In the genomic region with DNA sequence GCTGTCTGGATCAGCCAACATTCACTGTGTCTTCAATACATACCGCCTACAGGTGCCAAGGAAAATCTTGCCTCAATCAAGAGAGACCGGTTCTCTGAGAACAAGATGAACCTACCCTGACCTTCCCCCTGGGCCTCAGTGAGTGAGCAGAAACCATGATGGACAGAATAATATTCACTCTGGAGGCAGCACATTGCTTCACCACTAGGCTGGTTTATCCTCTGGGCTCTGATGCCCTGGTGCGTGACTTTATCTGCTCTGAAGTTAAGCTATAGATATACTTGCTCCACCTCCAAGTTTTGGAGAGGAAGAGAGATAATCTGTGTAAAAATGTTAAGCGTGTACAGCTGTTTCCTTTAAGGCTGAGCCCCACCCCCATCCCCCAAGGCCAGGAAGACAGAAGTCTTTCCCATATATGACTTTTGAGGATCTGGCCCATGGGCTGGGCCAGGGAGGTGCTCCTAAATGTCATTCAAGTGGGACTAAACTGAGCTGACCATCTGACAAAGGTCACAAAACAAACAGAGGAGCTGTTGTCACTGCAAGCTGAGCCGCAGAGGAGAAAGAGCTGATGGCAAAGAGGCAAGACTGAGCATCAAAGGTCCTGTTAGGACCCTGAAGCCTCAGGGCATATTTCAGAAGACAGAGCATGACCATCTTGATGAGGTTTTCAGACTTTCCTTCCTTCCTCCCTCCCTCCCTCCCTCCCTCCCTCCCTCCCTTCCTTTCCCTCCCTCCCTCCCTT, we compare ENCODE assay signal across 10 mouse cellular contexts. TPM values are rescaled to one million over a fixed set of nuclear protein-coding genes. Genes with fewer than 3 reads are reported as not detected.
DNase-seq lines count a peak whose midpoint lies in the region; ATAC-seq and TF ChIP-seq lines count a peak whose summit lies in the region.
"Had no signal": no experiment of that assay in that cellular context is flagged by ENCODE, and none has a peak within 500 bp of the region (broad histone marks: within the 10 kb centered on the region; RNA-seq: fewer than 3 reads in every experiment).

No protein-coding gene starts in this region.

- peak in 1 of 2 experiments; percentile 40 for DNase-seq in heart, adult 2 months
- DNase-seq in heart, postnatal 14 days: no peak
- DNase-seq in embryo, embryonic 10.5 days (ENCODE audit: low spot score): peak; percentile 67
- peak; percentile 33 to 58 for DNase-seq in lung, postnatal 4 days
- no peak for DNase-seq in gastrocnemius, adult 18-20 months (ENCODE audit: low spot score)
- DNase-seq: adrenal gland, postnatal 25 days had no signal

- H3K4me2 ChIP-seq in intestine, embryonic 15.5 days (replicated peaks): no peak overlapping the region
- H3K4me2 ChIP-seq in forebrain, embryonic 16.5 days (ENCODE audit: low read length): no peak overlapping the region
- H3K4me2 ChIP-seq: forebrain, embryonic 12.5 days had no signal

- WGBS in heart, adult 2 months: 35% methylated on average over 5 of the region's 5 CpGs
- WGBS in intestine, embryonic 15.5 days: 24% methylated on average over 5 of the region's 5 CpGs
- WGBS in forebrain, embryonic 16.5 days: 76% methylated on average over 5 of the region's 5 CpGs

- no peak for TF ChIP-seq CTCF in heart, adult 2 months (IDR thresholded peaks at IDR 0.05)

- peaks cover 8% of the 10 kb centered on the region for H3K4me1 ChIP-seq in heart, adult 2 months (ENCODE audit: control insufficient read depth, insufficient read depth, low read length)
- peaks cover 11% of the 10 kb centered on the region for H3K4me1 ChIP-seq in intestine, embryonic 15.5 days (replicated peaks)
- H3K4me1 ChIP-seq in forebrain, embryonic 16.5 days (replicated peaks; ENCODE audit: control insufficient read depth, insufficient read depth, low read length): peaks cover 13% of the 10 kb centered on the region

- H3K27me3 ChIP-seq in heart, adult 2 months (ENCODE audit: control insufficient read depth, insufficient read depth, low read length): no peaks in the 10 kb centered on the region
- no peaks in the 10 kb centered on the region for H3K27me3 ChIP-seq in intestine, embryonic 15.5 days (replicated peaks)
- no peaks in the 10 kb centered on the region for H3K27me3 ChIP-seq in forebrain, embryonic 16.5 days (replicated peaks; ENCODE audit: control insufficient read depth, insufficient read depth, low read length)
- H3K27me3 ChIP-seq: forebrain, embryonic 12.5 days had no signal

- no peak for TF ChIP-seq EP300 in heart, adult 2 months (IDR thresholded peaks at IDR 0.05; ENCODE audit: insufficient read depth, low read depth, low read length)

- no peak for TF ChIP-seq POLR2A in heart, adult 2 months (IDR thresholded peaks at IDR 0.05; ENCODE audit: insufficient read depth, low read depth, low read length)

- H3K9ac ChIP-seq in heart, adult 2 months (ENCODE audit: low read depth, low read length): no peak overlapping the region
- H3K9ac ChIP-seq in intestine, embryonic 15.5 days: no peak overlapping the region
- no peak overlapping the region for H3K9ac ChIP-seq in forebrain, embryonic 16.5 days (replicated peaks; ENCODE audit: low read depth, low read length)
- H3K9ac ChIP-seq: forebrain, embryonic 12.5 days had no signal

- intact Hi-C loops in heart, adult 2 months (cut with DNase I): no loop called here
- intact Hi-C loops in heart, postnatal 14 days (cut with DNase I): no loop called here

- peak; percentile 71 for ATAC-seq in intestine, embryonic 15.5 days
- ATAC-seq in CD4-positive, CD25-positive, alpha-beta regulatory T cell, adult 4 months: no peak
- no peak for ATAC-seq in forebrain, embryonic 16.5 days

- no peaks in the 10 kb centered on the region for H3K36me3 ChIP-seq in heart, adult 2 months (ENCODE audit: control insufficient read depth, insufficient read depth, low read length)
- no peaks in the 10 kb centered on the region for H3K36me3 ChIP-seq in intestine, embryonic 15.5 days
- H3K36me3 ChIP-seq in forebrain, embryonic 16.5 days (ENCODE audit: control insufficient read depth, insufficient read depth): no peaks in the 10 kb centered on the region
- H3K36me3 ChIP-seq: forebrain, embryonic 12.5 days had no signal

- no peaks in the 10 kb centered on the region for H3K79me2 ChIP-seq in heart, adult 2 months (replicated peaks; ENCODE audit: control insufficient read depth, insufficient read depth, low read length)

- no peaks in the 10 kb centered on the region for H3K9me3 ChIP-seq in intestine, embryonic 15.5 days
- H3K9me3 ChIP-seq in forebrain, embryonic 16.5 days (ENCODE audit: control insufficient read depth, low read length): no peaks in the 10 kb centered on the region
- H3K9me3 ChIP-seq: forebrain, embryonic 12.5 days had no signal

- H3K4me3 ChIP-seq in heart, adult 2 months: no peak overlapping the region
- H3K4me3 ChIP-seq in intestine, embryonic 15.5 days (replicated peaks): no peak overlapping the region
- no peak overlapping the region for H3K4me3 ChIP-seq in forebrain, embryonic 16.5 days (replicated peaks; ENCODE audit: low read length)
- H3K4me3 ChIP-seq: forebrain, embryonic 12.5 days had no signal

- peak overlapping the region; percentile 52 for H3K27ac ChIP-seq in heart, adult 2 months
- peak overlapping the region; percentile 44; the same call in 1 of the 2 replicates for H3K27ac ChIP-seq in intestine, embryonic 15.5 days
- H3K27ac ChIP-seq in forebrain, embryonic 16.5 days (ENCODE audit: low read length): no peak overlapping the region
- H3K27ac ChIP-seq: forebrain, embryonic 12.5 days had no signal

RNA-seq across cellular contexts. Expression of gene Laptm4a, which starts 20.4 kb away (rescaled TPM):
- total RNA-seq in heart, adult 2 months (2021): 100 to 1,000 TPM; 366 to 372 TPM
- polyA plus RNA-seq in heart, adult 2 months (2012; rRNA removed): 314 and 519 TPM in 2 replicates
- 100 to 1,000 TPM; 325 to 358 TPM for total RNA-seq in heart, postnatal 14 days (2021)
- 249 and 294 TPM in 2 replicates for polyA plus RNA-seq in intestine, embryonic 15.5 days (2015; fragmentation: Nextera tagmentation; extraction: Ambion mirVana)
- polyA plus RNA-seq in CD4-positive, CD25-positive, alpha-beta regulatory T cell, adult 4 months (2017; shearing (Covaris generic)): 100 to 1,000 TPM; 127 to 169 TPM
- total RNA-seq in gastrocnemius, adult 18-20 months (2021): 100 to 1,000 TPM; 235 to 244 TPM
- 280 and 300 TPM in 2 replicates for polyA plus RNA-seq in forebrain, embryonic 16.5 days (2015; fragmentation: Nextera tagmentation; extraction: Ambion mirVana)

RNA-seq across cellular contexts. Expression of gene Matn3, which starts 46.6 kb away (rescaled TPM):
- not detected for total RNA-seq in heart, adult 2 months (2021)
- polyA plus RNA-seq in heart, adult 2 months (2012; rRNA removed): not detected in 2 replicates
- not detected for total RNA-seq in heart, postnatal 14 days (2021)
- polyA plus RNA-seq in intestine, embryonic 15.5 days (2015; fragmentation: Nextera tagmentation; extraction: Ambion mirVana): 0.11 and 0.13 TPM in 2 replicates
- polyA plus RNA-seq in CD4-positive, CD25-positive, alpha-beta regulatory T cell, adult 4 months (2017; shearing (Covaris generic)): not detected
- not detected for total RNA-seq in gastrocnemius, adult 18-20 months (2021)
- 0.15 and 1.1 TPM in 2 replicates for polyA plus RNA-seq in forebrain, embryonic 16.5 days (2015; fragmentation: Nextera tagmentation; extraction: Ambion mirVana)
- total RNA-seq: adrenal gland, postnatal 25 days had no signal

Comparison
In these comparisons a context has a peak if more than half of its experiments do, and no peak if none do; other contexts are left out.
1. DNase-seq: peak in embryo, embryonic 10.5 days (single experiment) and lung, postnatal 4 days (2 of 2); none in heart, postnatal 14 days (0 of 2) and gastrocnemius, adult 18-20 months (single experiment).